Mouse (Mus musculus) limb, embryonic 11.5 days (tissue): ENCODE data around the gene Psmc6. TPM values are rescaled to one million over a fixed set of nuclear protein-coding genes. Genes with fewer than 3 reads are reported as not detected.

Experiments used
- ATAC-seq: fragments of 200-750 bp; cut with Nextera tagmentation; 2 replicates; pipeline ENCODE4 v1.8.0; 2017; ENCODE audit warnings: low read depth; ENCODE audit not compliant: insufficient number of reproducible peaks, low FRiP score, low TSS enrichment
- DNase-seq: peaks from one replicate; pipeline ENCODE4 v3.0.0-alpha.2; 2015; ENCODE audit warnings: low spot score
- H3K27ac ChIP-seq: fragments of 300-500 bp; sonication (generic); replicated peaks from 2 replicates; pipeline ENCODE4 v1.5.1; 2014; ENCODE audit warnings: low read depth, mild to moderate bottlenecking, low read length
- H3K27me3 ChIP-seq: fragments of 300-500 bp; sonication (generic); 2 replicates; pipeline ENCODE4 v1.6.1; 2014; ENCODE audit warnings: mild to moderate bottlenecking, low read length, mixed read lengths; ENCODE audit not compliant: control insufficient read depth, insufficient read depth
- H3K36me3 ChIP-seq: fragments of 300-500 bp; sonication (generic); 2 replicates; pipeline ENCODE4 v1.6.1; 2014; ENCODE audit warnings: mild to moderate bottlenecking, low read length, moderate library complexity, mixed read lengths; ENCODE audit not compliant: control insufficient read depth, insufficient read depth
- H3K4me1 ChIP-seq: fragments of 300-500 bp; sonication (generic); 2 replicates; pipeline ENCODE4 v1.6.1; 2014; ENCODE audit warnings: low read length, mixed read lengths; ENCODE audit not compliant: control insufficient read depth, insufficient read depth
- H3K4me2 ChIP-seq: fragments of 300-500 bp; sonication (generic); 2 replicates; pipeline ENCODE4 v1.6.1; 2014; ENCODE audit warnings: low read depth, mild to moderate bottlenecking, moderate library complexity; ENCODE audit not compliant: severe bottlenecking
- H3K4me3 ChIP-seq: fragments of 300-500 bp; sonication (generic); 2 replicates; pipeline ENCODE4 v1.5.1; 2014; ENCODE audit warnings: low read depth, low read length
- H3K9ac ChIP-seq: fragments of 300-500 bp; sonication (generic); 2 replicates; pipeline ENCODE4 v1.6.1; 2014; ENCODE audit warnings: mild to moderate bottlenecking, low read length
- H3K9me3 ChIP-seq: fragments of 300-500 bp; sonication (generic); 2 replicates; pipeline ENCODE4 v1.6.1; 2016; ENCODE audit warnings: low read length; ENCODE audit not compliant: control insufficient read depth
- WGBS: fragments of 180-500 bp; shearing (Covaris S2); extraction: QIAGEN DNeasy Blood & Tissue Kit; methylation state at CpG from one replicate; pipeline ENCODE4 v1.1.7; 2014; 5-methylcytosine and 5-hydroxymethylcytosine counted together
- polyA plus RNA-seq: library from polyadenylated mRNA; unstranded; fragments of >200 nt; fragmentation: Nextera tagmentation; extraction: Ambion mirVana; gene quantifications from 2 replicates; pipeline ENCODE4 v1.2.1, GENCODE M21; 2014

Gene Psmc6
- 237 and 242 TPM in 2 replicates for polyA plus RNA-seq

- WGBS: 0% methylated on average over 41 of the region's 44 CpGs
Observed at GRCm38 (mm10) chr14:45329589-45330181, at the start of gene Psmc6. Gene Psmc6, plus strand, starts transcription at chr14:45329788.

GRCm38 (mm10) chr14:45282066-45282465, 47.5 kb upstream of the Psmc6 start:
- H3K27me3 ChIP-seq: no peaks in the 10 kb centered on the region
- WGBS: 84% methylated on average over 3 of the region's 3 CpGs
- no peak overlapping the region for H3K4me2 ChIP-seq
- DNase-seq (no peak), ATAC-seq (no peak)
- no peak overlapping the region for H3K4me3 ChIP-seq
- no peak overlapping the region for H3K9ac ChIP-seq
- no peaks in the 10 kb centered on the region for H3K9me3 ChIP-seq
- no peaks in the 10 kb centered on the region for H3K4me1 ChIP-seq
- H3K36me3 ChIP-seq: no peaks in the 10 kb centered on the region
- no peak overlapping the region for H3K27ac ChIP-seq

More at GRCm38 (mm10) chr14:45329589-45330181, at the start of gene Psmc6:
- H3K4me3 ChIP-seq: peak within 1 kb of the TSS; percentile 98
- no peaks in the 10 kb centered on the region for H3K4me1 ChIP-seq
- peak; percentile 92 for DNase-seq
- peak within 1 kb of the TSS; percentile 49 for H3K4me2 ChIP-seq
- peak within 1 kb of the TSS; percentile 62; the same call in 1 of the 2 replicates for H3K27ac ChIP-seq
- peak within 1 kb of the TSS; percentile 93 for H3K9ac ChIP-seq
- H3K27me3 ChIP-seq: no peaks in the 10 kb centered on the region
- H3K9me3 ChIP-seq: no peaks in the 10 kb centered on the region
- ATAC-seq: peak; percentile 97
- H3K36me3 ChIP-seq: peaks cover 2% of the 10 kb centered on the region; the same call in 1 of the 2 replicates

- Histone ChIP-seq H3K4me2 (no peak overlapping the region), H3K27me3 (no peaks in the 10 kb centered on the region), H3K4me1 (no peaks in the 10 kb centered on the region), H3K9ac (no peak overlapping the region), H3K27ac (no peak overlapping the region), H3K9me3 (no peaks in the 10 kb centered on the region), H3K36me3 (no peaks in the 10 kb centered on the region), H3K4me3 (no peak overlapping the region)
- DNase-seq (no peak), ATAC-seq (no peak)
- WGBS: 78% methylated on average over 4 of the region's 4 CpGs
Observed at GRCm38 (mm10) chr14:45291608-45292007, 38.0 kb upstream of the Psmc6 start.

GRCm38 (mm10) chr14:45303939-45304338, 25.6 kb upstream of the Psmc6 start:
- no peak overlapping the region for H3K4me2 ChIP-seq
- H3K27ac ChIP-seq: no peak overlapping the region
- ATAC-seq (no peak), DNase-seq (no peak)
- no peaks in the 10 kb centered on the region for H3K27me3 ChIP-seq
- no peaks in the 10 kb centered on the region for H3K4me1 ChIP-seq
- no peak overlapping the region for H3K4me3 ChIP-seq
- peaks cover 2% of the 10 kb centered on the region; the same call in 1 of the 2 replicates for H3K36me3 ChIP-seq
- no peaks in the 10 kb centered on the region for H3K9me3 ChIP-seq
- 77% methylated on average over 4 of the region's 4 CpGs for whole genome bisulfite sequencing
- H3K9ac ChIP-seq: no peak overlapping the region

- H3K9ac ChIP-seq: no peak overlapping the region
- H3K4me1 ChIP-seq: no peaks in the 10 kb centered on the region
- no peak overlapping the region for H3K4me2 ChIP-seq
- ATAC-seq: no peak
- no peaks in the 10 kb centered on the region for H3K27me3 ChIP-seq
- H3K4me3 ChIP-seq: no peak overlapping the region
- whole genome bisulfite sequencing: 78% methylated on average over 4 of the region's 4 CpGs
- H3K27ac ChIP-seq: no peak overlapping the region
- H3K9me3 ChIP-seq: no peaks in the 10 kb centered on the region
- H3K36me3 ChIP-seq: peaks cover 2% of the 10 kb centered on the region; the same call in 1 of the 2 replicates
- DNase-seq: no peak
Observed at GRCm38 (mm10) chr14:45304389-45304788, 25.2 kb upstream of the Psmc6 start.

GRCm38 (mm10) chr14:45305852-45306251, 23.7 kb upstream of the Psmc6 start:
- Histone ChIP-seq H3K4me2 (no peak overlapping the region), H3K27me3 (no peaks in the 10 kb centered on the region), H3K4me3 (no peak overlapping the region), H3K36me3 (no peaks in the 10 kb centered on the region), H3K4me1 (no peaks in the 10 kb centered on the region), H3K27ac (no peak overlapping the region), H3K9ac (no peak overlapping the region), H3K9me3 (no peaks in the 10 kb centered on the region)
- ATAC-seq: no peak
- no peak for DNase-seq
- 94% methylated on average over 5 of the region's 5 CpGs for WGBS

- H3K27ac ChIP-seq: no peak overlapping the region
- no peak for ATAC-seq
- DNase-seq: no peak
- H3K36me3 ChIP-seq: no peaks in the 10 kb centered on the region
- no peak overlapping the region for H3K9ac ChIP-seq
- no peaks in the 10 kb centered on the region for H3K9me3 ChIP-seq
- no peak overlapping the region for H3K4me2 ChIP-seq
- H3K4me1 ChIP-seq: no peaks in the 10 kb centered on the region
- no peak overlapping the region for H3K4me3 ChIP-seq
- no peaks in the 10 kb centered on the region for H3K27me3 ChIP-seq
- WGBS: 87% methylated on average over 8 of the region's 8 CpGs
Observed at GRCm38 (mm10) chr14:45307630-45308328, 21.8 kb upstream of the Psmc6 start.

- Histone ChIP-seq H3K36me3 (no peaks in the 10 kb centered on the region), H3K9me3 (no peaks in the 10 kb centered on the region), H3K9ac (no peak overlapping the region), H3K27ac (no peak overlapping the region), H3K27me3 (no peaks in the 10 kb centered on the region), H3K4me2 (no peak overlapping the region), H3K4me3 (no peak overlapping the region), H3K4me1 (no peaks in the 10 kb centered on the region)
- ATAC-seq (no peak), DNase-seq (no peak)
- 93% methylated on average over 13 of the region's 13 CpGs for WGBS
Observed at GRCm38 (mm10) chr14:45309646-45310045, 19.9 kb upstream of the Psmc6 start.
